Mouse (Mus musculus) embryonic facial prominence, embryonic 13.5 days (tissue): ENCODE measurements at regions not wholly inside any gene's neighbourhood (a gene's known extent, or its start where the extent isn't known, plus 50 kb on each side); places are given as distances from the start of the nearest gene placed in this dataset. TPM values are rescaled to one million over a fixed set of nuclear protein-coding genes. Genes with fewer than 3 reads are reported as not detected.

Experiments
- ATAC-seq: fragments of 200-750 bp; cut with Nextera tagmentation; 2 replicates; pipeline ENCODE4 v1.8.0; 2017; ENCODE audit warnings: low read depth; ENCODE audit not compliant: insufficient number of reproducible peaks, insufficient read depth, low FRiP score, low TSS enrichment
- H3K27ac ChIP-seq: fragments of 300-500 bp; sonication (generic); 2 replicates; pipeline ENCODE4 v1.5.1; 2015; ENCODE audit warnings: moderate library complexity, mild to moderate bottlenecking, inconsistent platforms
- H3K27me3 ChIP-seq: fragments of 300-500 bp; sonication (generic); 2 replicates; pipeline ENCODE4 v1.6.1; 2015; ENCODE audit warnings: mild to moderate bottlenecking, inconsistent platforms
- H3K36me3 ChIP-seq: fragments of 300-500 bp; sonication (generic); 2 replicates; pipeline ENCODE4 v1.6.1; 2015; ENCODE audit warnings: mild to moderate bottlenecking, inconsistent platforms
- H3K4me1 ChIP-seq: fragments of 300-500 bp; sonication (generic); 2 replicates; pipeline ENCODE4 v1.6.1; 2015; ENCODE audit warnings: inconsistent platforms
- H3K4me2 ChIP-seq: fragments of 300-500 bp; sonication (generic); 2 replicates; pipeline ENCODE4 v1.6.1; 2015; ENCODE audit warnings: moderate library complexity, mild to moderate bottlenecking, inconsistent platforms
- H3K4me3 ChIP-seq: fragments of 300-500 bp; sonication (generic); 2 replicates; pipeline ENCODE4 v1.5.1; 2015; ENCODE audit warnings: mild to moderate bottlenecking, inconsistent platforms
- H3K9ac ChIP-seq: fragments of 300-500 bp; sonication (generic); 2 replicates; pipeline ENCODE4 v1.6.1; 2015; ENCODE audit warnings: mild to moderate bottlenecking, inconsistent platforms
- H3K9me3 ChIP-seq: fragments of 300-500 bp; sonication (generic); 2 replicates; pipeline ENCODE4 v1.6.1; 2016; ENCODE audit warnings: inconsistent platforms
- WGBS: fragments of 180-500 bp; shearing (Covaris S2); methylation state at CpG from one replicate; pipeline ENCODE4 v1.1.7; 2015; ENCODE audit warnings: mixed read lengths; 5-methylcytosine and 5-hydroxymethylcytosine counted together
- microRNA-seq: library from miRNA; unstranded; fragments of <30 nt; microRNA quantifications from one replicate; pipeline ENCODE4, GENCODE M21; 2016

DNA sequence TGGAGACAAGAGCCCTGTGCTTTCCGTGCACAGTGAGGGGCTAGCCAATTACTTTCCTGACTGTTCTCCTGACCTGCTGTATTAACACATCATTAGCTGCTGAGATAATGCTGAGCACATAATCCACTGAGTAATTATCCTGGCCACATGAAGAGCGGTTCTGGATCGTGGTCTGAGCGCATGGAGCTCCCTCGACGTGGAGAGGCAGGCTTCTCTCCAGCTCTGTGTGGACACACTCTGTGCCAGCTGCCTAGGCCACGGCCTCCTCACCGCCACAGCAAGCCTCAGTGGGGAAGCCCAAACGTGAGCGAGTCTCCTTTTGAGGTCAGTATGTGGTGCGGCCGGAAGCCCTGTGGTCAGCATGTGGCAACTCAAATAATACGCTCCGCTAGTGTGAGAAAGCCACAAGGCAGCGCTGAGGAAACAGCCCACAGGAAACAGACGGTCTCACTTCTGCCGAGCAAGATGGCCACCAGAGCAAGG, 60.7 kb upstream of the Lrig1 start:
- no peaks in the 10 kb centered on the region for H3K36me3 ChIP-seq
- WGBS, result 68% methylated on average over 17 of the region's 17 CpGs
- ATAC-seq, result peak; percentile 59; the same call in 1 of the 2 replicates
- H3K27me3 ChIP-seq, result no peaks in the 10 kb centered on the region
- H3K4me3 ChIP-seq, result no peak overlapping the region
- H3K4me2 ChIP-seq, result no peak overlapping the region
- peaks cover 27% of the 10 kb centered on the region for H3K4me1 ChIP-seq
- H3K9me3 ChIP-seq, result no peaks in the 10 kb centered on the region
- H3K9ac ChIP-seq, result no peak overlapping the region
- peak overlapping the region; percentile 73; the same call in 1 of the 2 replicates for H3K27ac ChIP-seq

DNA sequence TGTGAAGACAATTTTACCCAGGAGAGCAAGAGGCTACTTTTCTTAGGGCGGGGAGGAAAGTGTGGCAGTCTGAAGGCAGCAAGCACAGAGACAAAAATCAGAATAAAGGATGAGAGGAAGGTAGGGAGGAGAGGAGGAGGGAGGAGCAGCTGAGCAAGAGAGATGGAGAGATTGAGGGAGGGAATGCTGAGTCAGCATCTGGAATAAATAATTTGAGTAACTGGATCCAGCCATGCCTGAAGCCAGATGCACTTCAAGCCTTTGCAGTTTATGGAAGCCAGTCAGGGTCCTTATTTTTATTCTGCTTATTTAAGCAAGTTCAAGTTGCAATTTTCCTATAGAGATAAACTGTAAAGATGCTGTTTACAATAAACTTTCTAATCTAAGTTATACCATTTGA, 59.7 kb upstream of the Lrig1 start:
- Histone ChIP-seq H3K27ac (no peak overlapping the region), H3K4me3 (no peak overlapping the region), H3K4me1 (peaks cover 37% of the 10 kb centered on the region), H3K4me2 (no peak overlapping the region), H3K9ac (no peak overlapping the region), H3K36me3 (no peaks in the 10 kb centered on the region), H3K27me3 (no peaks in the 10 kb centered on the region), H3K9me3 (no peaks in the 10 kb centered on the region)
- 84% methylated on average over 1 of the region's 1 CpGs for WGBS
- no peak for ATAC-seq

DNA sequence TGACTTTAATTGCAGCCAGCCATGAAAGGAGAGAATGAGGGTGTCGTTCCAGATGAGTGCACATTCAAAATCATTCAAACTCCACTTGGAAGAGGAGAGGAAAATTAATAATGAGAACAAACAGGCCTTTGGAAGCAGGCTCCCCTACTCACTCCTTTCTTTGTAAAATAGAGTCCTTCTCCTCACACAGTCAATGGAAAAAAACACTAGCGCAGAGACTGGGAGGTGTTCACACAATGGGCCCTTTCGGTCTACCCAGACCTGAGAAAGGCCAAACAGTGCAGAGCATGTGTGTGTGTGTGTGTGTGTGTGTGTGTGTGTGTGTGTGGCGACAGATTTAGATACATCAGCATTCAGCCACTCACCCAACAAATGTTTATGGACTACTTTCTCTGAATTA, 56.0 kb upstream of the Lrig1 start:
- Histone ChIP-seq H3K27ac (no peak overlapping the region), H3K4me2 (no peak overlapping the region), H3K4me3 (no peak overlapping the region), H3K9me3 (no peaks in the 10 kb centered on the region), H3K27me3 (no peaks in the 10 kb centered on the region), H3K36me3 (no peaks in the 10 kb centered on the region), H3K9ac (no peak overlapping the region), H3K4me1 (peaks cover 24% of the 10 kb centered on the region)
- whole genome bisulfite sequencing, result 56% methylated on average over 4 of the region's 4 CpGs
- no peak for ATAC-seq

DNA sequence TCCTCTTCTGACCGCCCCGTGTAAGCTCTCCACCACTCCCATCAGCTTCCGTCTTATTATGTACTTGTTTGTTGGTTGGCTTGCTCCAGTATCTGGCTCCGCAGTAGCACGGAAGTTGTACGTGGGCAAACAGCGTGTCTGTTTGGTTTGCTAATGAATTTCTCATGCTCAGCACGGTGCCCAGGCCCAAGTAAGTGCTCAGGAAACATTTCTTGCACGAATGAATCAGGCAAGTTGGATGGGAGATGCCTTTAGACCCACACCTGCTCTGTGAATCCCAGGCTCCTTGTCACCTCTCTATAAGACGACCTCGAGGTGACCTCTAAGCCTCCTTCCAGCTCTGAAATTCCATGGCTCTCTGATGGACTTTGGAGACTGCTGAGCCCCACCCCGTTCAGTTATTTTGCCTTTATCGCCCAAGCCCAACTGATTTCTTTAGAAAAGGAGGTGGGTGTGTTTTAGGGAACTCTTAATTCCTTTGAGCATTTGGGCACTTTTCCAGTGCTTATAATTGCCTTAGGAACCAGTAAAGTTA, 55.4 kb upstream of the Lrig1 start:
- H3K9ac ChIP-seq, result no peak overlapping the region
- no peaks in the 10 kb centered on the region for H3K9me3 ChIP-seq
- no peak for ATAC-seq
- no peaks in the 10 kb centered on the region for H3K27me3 ChIP-seq
- H3K27ac ChIP-seq, result no peak overlapping the region
- H3K4me3 ChIP-seq, result no peak overlapping the region
- 51% methylated on average over 13 of the region's 13 CpGs for WGBS
- peaks cover 18% of the 10 kb centered on the region for H3K4me1 ChIP-seq
- H3K4me2 ChIP-seq, result no peak overlapping the region
- H3K36me3 ChIP-seq, result no peaks in the 10 kb centered on the region

DNA sequence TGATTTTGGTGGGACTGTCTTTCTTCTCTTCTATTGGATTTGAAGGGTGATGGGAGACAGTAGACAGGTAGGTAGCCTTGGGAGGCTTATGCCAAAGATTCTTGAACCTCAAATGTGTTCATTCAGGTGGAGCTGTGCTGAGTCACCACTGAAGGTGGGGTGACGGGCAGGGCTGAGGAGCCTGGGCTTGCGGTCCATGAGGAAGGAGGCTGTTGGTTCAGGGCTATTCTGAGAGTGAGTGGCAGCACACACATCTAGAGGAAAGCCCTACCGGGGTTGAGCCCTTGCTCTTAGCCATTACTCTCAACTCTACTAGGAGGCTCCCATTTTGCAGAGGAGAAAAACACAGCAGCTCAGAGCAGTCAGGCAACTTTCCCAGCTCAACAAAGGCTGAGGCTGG, 54.6 kb upstream of the Lrig1 start:
- Histone ChIP-seq H3K27me3 (no peaks in the 10 kb centered on the region), H3K9me3 (no peaks in the 10 kb centered on the region), H3K4me3 (no peak overlapping the region), H3K27ac (no peak overlapping the region), H3K36me3 (no peaks in the 10 kb centered on the region), H3K9ac (no peak overlapping the region), H3K4me1 (peaks cover 14% of the 10 kb centered on the region), H3K4me2 (no peak overlapping the region)
- 95% methylated on average over 3 of the region's 3 CpGs for WGBS
- no peak for ATAC-seq

DNA sequence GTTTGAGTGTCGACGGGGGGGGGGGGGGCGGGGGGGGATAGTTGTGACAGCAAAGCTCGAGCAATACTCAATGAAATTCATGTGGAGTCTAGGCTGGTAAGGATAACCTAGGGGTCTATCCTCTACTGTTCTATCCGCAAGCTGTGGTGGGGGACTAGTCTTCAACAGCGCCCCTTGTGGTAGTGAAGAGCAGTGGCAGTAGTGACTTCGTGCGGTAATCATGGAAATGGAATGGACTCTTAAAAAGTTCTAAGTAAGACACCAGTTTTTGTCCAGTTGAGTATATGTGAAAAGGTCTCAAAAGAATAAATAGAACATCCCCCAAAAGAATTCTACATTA, 51.1 kb upstream of the Lrig1 start:
- Histone ChIP-seq H3K27ac (no peak overlapping the region), H3K4me2 (no peak overlapping the region), H3K9ac (no peak overlapping the region), H3K4me3 (no peak overlapping the region), H3K4me1 (peaks cover 14% of the 10 kb centered on the region), H3K27me3 (no peaks in the 10 kb centered on the region; the same call in 1 of the 2 replicates), H3K9me3 (no peaks in the 10 kb centered on the region), H3K36me3 (no peaks in the 10 kb centered on the region)
- WGBS, result 29% methylated on average over 8 of the region's 8 CpGs
- ATAC-seq, result no peak

DNA sequence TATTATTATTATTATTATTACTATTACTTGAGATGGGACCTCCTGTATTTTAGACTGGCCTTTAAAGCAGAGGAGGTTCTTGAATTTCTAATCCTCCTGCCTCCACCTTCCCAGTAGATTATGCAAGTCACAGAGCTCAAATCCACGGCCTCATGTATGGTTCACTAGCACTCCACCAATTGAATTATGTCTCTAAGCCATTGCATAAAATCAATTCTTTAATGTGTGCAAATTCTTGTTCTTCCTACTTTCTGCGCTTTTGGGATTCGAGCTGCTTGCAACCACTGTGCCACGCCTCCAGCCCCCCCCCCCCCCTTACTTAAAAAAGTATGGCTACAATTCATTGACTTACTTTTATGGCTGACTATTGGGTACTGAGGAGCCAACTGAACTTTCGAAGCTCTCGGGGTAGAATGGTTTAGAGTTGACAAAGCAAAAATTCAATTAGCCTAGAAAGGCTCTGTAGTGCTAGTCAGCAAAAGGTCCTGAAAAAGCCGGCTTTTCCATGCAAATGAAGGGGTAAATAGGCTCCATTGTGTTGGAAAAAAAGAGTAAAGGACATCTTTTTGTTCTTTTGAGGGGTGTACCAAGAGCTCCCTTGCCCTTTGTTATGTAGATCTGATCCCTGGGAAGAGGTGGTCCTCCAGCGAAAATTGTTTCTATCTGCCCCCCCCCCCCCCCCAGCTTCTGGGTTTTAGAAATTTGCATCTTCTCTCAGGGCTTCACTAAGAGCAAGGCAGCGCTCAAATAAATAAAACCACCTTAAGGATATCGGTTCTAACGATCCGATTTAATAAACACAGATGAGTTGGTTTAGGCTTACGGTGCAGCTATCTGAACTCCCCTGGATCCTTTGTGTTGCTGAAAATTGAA, 50.5 kb upstream of the Lrig1 start:
- Histone ChIP-seq H3K27me3 (no peaks in the 10 kb centered on the region; the same call in 1 of the 2 replicates), H3K9me3 (no peaks in the 10 kb centered on the region), H3K4me1 (peaks cover 11% of the 10 kb centered on the region), H3K4me2 (no peak overlapping the region), H3K27ac (no peak overlapping the region), H3K36me3 (no peaks in the 10 kb centered on the region), H3K9ac (no peak overlapping the region), H3K4me3 (no peak overlapping the region)
- WGBS, result 14% methylated on average over 13 of the region's 13 CpGs
- no peak for ATAC-seq

Small RNA genes in the stretch of these regions (microRNA-seq; reads per million reads assigned to microRNA genes)
- not detected for gene Gm23364
